Mouse (Mus musculus) kidney, adult 9 months (tissue): Measurements from ENCODE around the gene Pard3.

Experiments
- DNase-seq: peaks from one replicate; pipeline ENCODE4 v3.0.0; 2022

Gene Pard3

DNA sequence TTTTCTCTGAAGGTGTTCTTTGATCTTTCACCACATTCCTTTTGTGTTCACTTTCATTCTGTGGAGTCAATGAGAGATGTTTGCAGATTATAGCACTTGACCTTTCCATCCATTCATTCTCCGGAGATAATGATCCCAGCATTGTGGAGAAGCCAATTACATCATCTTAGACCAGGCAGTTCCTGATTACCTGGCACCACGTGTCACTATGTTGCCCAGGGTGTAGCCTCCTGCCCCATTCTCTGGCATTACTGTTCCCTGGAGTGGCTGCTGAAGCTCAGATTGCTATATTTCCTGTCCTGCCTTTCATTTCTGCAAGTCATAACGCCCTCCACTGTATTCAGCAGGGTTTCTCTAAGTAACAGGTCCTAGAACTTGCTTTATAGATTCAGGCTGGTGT is 304.7 kb downstream of the Pard3 start:
- DNase-seq = no peak

DNA sequence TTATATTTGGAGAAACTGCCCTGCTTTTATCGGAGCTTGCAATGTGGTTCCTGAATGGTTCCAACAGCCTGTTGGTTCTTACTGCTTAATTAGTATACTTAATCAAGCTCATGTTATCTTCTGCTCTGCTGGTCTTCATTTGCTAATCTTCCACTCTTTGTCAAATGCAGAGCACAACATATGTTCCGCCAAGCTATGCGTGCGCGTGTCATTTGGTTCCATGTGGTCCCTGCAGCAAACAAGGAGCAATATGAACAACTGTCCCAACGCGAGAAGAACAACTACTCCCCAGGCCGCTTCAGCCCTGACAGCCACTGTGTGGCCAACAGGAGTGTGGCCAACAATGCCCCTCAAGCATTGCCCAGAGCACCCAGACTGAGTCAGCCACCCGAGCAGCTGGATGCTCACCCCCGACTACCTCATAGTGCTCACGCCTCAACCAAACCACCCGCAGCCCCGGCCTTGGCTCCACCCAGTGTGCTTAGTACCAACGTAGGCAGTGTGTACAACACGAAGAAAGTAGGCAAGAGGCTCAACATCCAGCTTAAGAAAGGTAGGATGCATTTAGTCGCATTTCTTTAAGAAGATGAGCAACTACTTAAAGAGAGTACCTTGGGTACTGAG is 307.7 kb downstream of the Pard3 start:
- no peak for DNase-seq

DNA sequence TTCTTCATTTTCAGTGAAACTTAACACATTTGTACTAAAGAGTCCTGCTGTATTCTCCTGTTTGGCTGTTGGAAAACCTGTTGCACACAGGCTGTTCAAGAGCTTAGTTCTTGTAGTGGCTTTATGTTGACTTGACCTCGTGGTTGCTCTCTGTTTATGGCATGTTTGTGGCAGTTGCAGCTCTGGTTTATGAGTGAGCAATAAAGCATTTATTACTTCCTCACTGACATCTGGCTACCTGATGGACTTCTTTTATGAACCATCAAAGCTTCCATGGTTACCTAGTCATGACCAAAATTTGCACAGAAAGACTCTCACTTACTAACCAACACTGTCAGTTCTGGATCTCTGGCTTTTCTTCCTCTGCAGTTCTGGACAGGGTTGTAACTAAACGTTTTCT is 314.1 kb downstream of the Pard3 start:
- no peak for DNase-seq

DNA sequence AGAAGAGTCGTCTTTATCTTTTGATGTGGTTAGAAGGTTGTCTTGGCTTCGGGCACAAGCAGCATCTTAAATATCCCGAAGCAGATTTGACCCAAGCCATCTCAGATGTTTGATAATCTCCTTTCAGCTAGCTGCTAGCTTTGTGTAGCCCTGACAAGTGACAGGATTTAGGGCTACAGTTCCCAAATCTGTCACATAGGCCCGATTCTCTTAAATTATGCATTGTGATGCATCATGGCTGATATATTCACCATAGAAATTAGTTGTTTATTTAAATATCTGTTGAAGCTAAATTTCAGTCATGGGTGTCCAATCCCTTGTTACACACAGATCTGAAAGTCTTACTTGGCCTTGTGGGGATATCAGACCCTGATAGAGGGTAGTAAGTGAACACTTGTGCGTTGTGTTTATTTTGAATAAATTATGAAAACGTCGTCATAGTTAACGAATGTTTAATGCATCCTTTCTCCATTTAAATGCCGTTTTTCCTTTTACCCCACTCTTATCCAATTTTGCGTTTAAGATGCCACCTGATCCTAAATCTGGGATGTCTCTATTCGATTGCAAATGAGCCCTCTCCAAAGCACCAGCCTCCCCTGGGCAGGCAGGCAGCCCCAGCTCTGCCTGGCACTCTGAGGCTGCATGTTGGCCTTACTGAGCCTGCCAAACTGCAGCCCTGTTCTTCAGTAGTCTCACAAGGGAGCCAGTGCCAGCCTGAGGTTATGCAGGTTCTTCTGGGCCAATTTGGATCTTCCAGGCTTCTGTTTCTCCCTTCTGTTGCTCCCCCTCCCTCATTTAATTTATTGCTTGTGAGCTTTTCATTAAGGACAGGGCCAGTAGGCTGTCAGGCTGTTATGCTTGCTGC is 315.5 kb downstream of the Pard3 start:
- DNase-seq = no peak

DNA sequence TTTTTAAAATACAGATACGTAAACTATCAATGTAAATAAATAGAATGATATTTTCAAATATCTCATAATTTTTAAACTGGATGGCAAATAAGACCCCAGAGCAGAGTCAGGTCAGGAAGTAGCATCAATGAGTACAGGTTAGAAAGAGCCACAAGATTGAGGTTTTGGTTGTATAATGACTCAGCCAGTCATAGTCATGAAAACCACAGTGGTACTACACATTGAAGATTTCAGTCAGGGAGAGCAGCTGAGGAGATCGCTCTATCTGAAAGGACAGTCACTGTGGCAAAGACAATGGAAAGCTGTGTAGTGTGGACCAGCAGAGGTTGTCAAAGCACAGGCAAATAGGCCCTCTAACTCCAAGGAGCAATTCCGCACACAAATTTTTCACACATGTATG is 317.6 kb downstream of the Pard3 start:
- DNase-seq = no peak

DNA sequence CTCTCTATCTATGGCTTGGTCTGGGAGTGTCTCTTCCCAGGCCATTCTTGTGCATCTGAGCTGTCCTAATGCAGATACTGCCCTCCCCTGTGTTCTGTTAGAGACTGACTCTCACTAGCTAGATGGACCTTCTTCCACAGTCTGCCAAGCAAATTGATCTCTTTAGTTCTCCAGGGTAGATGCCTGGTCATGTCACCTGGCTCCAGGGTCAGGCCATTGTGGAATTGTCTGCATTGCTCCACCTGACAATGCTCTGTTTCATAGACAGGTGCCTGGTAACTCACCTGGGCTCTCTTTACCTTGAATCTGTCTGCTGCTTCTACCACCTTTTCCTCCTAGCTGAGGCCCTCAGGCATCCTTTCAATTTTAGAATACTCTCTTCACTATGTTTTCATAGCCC is 329.0 kb downstream of the Pard3 start:
- no peak for DNase-seq

DNA sequence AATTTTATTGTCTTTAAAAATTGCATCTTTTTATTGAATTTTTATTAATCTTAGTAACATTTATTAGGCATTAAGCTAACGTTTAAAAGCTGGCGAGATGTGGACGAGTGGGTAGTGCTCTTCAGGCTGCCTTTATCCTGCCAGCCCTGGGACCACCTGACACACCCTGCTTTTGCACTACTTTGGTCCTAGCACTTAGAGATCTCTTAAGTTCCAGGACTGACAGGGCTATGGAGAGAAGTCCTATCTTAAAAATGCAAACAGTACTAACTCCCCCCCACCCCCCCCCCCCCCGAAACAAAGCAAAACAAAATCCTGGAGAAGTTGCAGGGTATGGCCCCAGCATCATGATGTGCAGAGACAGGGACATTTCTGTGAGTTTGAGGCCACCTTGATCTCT is 331.8 kb downstream of the Pard3 start:
- DNase-seq = no peak

DNA sequence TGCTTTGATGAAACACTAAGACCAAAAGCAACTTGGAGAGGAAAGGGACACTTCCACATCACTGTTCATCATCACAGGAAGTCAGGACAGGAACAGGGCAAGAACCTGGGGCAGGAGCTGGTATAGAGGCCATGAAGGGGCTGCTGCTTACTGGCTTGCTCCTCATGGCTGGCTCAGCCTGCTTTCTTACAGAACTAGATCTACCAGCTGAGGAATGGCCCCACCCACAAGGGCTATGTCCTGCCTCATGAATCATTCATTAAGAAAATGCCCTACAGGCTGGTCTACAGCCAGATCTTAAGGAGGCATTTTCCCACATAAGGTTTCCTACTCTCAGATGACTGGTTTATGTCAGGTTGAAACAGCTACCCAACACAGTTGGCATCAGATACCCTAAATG is 342.1 kb downstream of the Pard3 start:
- DNase-seq = peak; percentile 64

DNA sequence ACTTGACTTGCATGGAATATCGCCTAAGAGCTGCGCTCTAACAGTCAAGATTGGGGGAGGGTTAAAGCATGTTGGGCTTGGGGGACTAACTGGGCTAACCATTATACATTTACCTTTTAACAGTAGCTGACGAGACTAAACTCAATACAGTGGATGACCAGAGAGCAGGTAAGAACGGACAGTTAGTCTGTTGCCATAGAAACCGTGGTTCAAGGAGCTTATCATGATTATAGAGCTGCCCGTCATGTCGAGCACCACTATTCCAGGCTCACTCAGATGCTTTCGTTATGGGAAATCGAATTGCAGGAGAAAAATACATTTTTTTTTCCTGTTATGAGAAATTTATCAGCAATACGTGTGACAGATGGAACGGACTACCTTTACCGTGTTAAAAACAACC is 346.9 kb downstream of the Pard3 start:
- DNase-seq = no peak

DNA sequence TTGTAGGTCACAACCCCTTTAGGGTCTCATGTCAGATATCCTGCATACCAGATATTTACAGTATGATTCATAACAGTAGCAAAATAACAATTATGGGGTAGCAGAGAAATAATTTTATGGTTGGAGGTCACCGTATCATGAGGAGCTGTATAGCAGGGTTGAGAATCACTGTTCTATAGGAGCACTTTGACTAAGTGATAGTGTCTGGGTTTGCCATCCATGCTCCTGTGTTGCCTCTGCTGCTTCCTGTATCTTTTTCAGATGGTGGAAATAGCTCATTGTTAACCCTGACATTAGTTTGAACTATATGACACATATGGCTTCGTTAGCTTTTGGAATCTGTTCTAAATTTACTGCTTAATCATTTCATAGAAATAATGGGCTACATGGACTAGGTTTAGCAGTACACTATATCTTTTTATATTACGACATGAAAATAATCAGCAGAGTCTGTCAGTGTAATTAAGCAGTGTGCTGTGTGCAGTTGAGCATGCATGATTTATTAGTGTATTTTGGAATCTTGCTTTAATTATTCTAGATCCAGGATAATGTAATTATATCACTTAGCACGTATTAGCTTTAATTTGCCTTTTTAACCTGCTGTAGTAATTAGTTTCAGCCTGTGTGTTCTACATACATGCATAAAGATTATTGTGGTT is 347.6 kb downstream of the Pard3 start:
- no peak for DNase-seq

DNA sequence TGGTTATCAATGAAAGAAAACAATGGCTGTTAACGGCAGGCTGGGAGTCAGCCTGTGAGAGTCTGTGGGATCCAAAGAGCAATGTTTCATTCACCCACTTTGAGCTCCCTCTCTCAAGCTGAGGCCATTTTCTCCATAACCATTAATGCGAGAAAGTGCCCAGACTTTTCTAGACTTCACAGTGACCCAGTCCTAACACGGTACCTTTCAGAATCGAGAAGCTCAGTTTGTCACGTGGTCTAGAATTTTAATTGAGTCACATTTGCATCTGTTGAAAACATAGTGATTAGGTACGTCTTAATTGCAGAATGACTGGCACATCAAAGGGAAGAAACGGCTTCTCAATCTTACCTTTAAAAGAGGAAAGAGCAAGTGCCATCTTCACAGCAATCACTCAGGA is 359.3 kb downstream of the Pard3 start:
- no peak for DNase-seq

DNA sequence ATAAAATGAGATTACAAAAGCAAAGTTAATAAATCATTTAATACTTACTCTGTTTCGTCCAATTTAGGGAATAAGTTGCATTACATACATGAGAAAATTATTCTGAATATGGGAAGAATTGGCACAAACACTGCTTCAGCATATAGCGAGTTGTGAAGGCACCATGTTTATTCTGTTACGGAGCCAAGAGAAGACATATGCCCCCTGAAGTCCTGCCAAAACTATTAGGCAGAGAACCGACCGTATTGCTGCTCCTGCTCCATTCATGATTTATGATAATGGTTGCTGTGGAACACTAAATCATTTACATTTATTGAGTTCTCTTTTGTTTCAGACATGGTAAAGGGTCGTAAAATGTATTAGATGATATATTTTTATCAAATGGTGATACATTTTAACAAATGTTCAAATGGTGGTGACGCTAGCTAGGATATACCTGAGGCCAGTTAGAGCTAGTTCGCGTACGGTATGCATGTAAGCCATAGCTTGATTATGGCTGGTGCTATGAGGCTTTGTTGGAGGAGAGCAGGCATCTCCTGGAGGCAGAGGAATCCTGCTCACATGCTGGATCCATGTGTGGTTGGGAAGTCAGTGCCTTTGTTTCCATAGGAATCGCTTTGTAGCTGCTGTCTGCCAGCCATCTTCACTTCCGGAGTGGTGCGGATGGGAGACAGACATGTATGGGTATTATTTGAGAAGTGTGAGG is 360.7 kb downstream of the Pard3 start:
- no peak for DNase-seq

DNA sequence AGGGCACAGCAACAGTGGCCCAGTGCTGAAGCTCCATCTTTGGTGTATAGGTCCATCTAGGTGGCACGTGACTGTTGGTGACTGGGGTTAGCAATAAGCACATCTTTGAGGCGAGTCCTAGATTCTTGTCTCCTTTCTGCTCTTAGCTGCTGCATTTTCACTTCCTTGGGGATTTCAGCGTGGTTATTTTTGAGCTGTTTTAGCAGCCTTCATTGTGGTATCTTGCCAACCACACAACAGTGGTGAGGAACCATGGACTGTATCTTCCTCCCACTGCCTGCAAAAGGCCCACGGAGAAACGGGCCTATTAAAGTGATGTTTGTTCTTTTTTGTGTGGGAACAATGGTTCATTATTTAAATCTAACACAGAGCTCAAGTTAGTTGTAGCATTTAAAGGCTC is 363.2 kb downstream of the Pard3 start:
- no peak for DNase-seq

DNA sequence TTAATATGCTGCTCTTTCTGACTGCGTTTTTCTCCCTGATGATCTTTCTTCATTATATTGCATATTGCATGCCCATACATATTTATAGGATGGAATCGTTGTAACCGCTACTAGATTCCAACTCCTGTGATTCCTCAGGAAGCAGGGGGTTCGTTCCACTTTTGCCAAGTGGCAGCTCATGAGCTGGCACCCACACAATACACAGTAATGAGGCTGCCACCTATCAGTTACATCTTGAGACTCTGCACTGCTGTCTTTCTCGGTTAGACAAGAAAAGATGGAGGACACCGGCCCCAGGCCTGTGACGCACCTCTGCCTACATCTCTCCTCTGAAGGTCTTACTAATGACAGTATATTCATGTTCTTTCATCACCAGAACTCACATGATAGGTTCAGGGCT is 364.3 kb downstream of the Pard3 start:
- DNase-seq = no peak

DNA sequence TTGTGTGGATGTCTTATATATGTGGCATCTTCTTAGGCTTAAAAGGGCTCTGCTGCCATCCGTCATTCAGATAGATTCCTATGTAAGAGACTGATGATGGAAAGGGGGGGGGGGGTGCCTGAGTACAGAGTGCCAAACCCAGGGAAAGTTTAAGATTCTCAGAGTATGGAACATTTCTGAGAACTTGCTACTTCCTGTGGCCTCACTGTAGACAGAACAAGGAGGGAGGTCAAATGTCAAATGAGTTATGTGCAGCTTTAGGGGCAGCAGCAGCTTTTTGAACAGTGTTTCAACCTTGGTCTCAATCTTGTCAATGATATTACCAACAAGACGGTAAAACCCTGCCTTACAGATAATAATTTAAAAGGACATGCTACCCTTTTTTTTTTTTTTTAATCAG is 367.5 kb downstream of the Pard3 start:
- no peak for DNase-seq

DNA sequence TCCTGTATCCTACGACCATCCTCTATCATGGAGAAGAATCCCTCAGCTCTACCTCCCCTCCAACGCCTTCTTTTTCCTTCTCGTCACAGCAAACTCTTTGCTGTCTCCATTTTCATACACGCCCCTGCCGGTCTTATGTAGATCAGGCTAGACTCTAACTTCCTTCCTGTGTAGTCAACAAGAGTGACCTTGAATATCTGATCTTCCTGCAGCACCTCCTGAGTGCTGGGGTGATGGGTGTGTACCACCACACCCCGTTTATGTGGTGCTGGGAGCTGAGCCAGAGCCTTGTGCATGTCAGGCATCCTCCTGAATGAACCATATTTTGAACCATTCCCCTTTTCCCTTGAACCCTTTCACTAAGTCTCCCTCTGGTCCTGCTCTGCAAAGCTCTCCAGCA is 372.3 kb downstream of the Pard3 start:
- DNase-seq = no peak

DNA sequence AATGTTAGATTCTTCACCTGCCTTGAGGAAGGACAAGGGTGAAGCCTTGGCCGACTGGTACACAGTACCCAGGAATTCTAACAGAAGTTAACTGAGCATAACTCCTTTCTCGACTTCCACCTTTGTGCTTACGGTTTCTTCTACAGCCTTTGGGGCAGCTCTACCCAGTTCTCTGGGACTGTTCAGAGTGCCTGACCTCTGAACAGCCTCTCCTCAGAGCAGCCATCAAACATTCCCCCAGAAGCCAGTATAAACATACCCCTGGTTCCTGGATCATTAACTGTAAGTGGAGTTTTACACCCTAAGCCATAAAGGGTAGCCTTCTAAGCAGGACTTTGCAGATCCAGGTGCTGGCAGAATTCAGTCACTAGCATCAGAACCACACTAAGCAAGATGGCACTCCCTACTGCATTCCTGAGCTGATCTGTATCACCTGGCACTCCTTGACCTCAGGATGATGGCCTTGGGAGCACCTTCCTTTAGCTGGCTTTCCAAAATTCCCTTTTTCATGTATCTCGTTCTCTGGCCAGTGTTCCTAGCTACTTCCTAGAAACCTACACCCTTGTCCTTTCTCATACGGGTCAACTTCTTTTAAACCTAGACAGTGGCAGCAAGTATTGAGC is 374.0 kb downstream of the Pard3 start:
- DNase-seq = peak; percentile 46

DNA sequence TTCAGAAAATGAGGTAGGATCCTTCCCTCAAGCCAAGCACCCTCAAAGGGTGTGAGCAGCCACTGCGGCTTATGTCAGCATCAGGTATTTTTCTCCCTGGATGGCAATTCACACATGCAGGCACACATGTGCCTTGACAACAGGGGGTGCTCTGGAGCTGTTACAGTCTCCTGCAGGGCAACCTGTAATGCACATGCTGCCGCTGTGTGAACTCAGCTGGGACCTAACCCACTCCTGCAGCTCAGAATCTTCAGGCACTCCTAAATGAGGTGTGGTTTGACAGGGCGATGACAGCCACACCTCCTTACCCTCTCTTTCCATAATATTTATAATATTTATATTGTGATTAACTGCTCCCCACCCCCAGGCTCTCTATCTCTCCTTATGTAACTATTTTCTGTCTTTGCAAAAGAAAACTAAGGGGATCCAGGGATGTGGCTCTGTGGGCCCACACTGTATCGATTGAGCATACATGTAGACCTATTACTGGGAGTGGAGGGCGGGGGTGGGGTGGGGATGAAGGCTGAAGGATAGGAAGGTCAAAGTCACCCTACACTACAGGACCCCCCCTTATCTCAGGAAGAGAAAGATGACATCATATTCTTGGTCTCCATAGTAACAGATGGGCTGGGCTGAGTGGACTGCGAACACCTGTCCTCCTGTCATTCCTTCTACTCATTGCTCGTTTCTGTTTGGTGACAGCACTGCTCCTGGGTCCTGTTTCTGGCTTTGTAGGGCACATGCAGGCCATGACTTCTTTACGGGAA is 375.1 kb downstream of the Pard3 start:
- peak; percentile 82 for DNase-seq

DNA sequence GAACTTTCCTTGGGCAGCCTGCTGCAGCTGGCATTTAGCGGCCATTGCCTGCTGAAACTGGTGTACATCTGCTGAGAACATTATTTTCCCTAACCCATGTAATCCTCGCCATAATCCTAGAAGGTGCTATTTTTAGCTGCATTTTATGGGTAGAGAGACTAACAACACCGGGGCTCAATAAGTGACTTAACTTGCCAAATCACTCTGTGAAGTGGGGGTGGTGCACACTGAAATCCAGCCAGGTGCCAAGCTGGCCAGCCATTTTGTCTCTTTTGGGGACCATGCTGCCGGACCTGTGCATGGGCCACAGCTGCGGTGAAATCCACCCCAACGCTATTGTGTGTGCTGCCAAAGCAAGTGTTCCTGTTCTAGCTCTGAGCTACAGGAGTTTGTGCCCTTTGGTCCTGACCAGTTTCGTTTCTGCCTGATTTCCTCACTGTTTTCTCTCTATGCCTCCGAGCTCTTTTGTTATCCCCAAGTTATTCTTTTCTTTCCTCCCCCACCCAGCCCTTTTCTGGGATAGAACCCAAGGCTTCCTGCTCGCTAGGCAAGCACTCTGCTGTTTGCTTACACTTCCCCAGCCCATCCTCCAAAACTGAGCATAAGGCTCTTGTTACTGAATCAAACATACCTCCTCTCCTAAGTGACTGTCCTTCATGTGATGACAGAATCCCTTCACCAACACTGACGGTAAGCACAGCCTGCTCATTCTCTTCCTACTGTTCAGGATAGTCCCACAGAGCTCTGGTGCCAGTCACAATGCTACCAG is 375.9 kb downstream of the Pard3 start:
- DNase-seq = peak; percentile 67

DNA sequence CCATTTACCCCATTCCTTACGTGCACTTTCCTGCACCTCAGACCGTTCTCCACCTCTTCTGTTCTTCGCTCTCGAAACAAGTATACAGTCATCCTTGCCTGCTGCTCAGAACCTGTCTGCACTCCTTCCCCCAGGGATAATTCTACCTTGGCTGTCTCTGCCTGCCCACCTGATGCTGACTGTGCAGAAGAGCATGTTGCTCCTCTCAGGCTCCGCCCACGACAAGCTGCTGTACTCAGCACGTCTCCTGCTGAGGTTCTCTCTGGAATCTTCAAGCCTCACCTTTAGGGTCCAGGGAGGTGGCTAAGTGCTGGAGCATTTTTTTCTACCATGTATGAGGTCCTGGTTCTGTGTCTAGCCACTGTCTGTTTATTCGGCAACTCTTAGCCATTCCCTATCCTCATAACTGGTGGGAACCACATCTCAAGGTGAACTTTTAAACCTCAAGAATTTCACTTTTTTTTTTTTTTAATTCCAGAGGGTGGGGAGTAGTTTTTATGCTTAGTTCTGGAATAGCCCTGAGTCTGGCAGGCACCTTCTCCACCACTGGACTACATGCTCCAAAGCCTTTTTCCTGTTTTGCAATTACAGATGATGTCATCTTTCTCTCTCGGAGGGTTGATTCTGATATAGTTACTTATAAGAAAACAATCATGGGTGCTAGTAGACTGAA is 376.6 kb downstream of the Pard3 start:
- peak; percentile 82 for DNase-seq
